Mouse (Mus musculus): Measurements from ENCODE around the gene Hes2.

The Hes2 gene

DNA sequence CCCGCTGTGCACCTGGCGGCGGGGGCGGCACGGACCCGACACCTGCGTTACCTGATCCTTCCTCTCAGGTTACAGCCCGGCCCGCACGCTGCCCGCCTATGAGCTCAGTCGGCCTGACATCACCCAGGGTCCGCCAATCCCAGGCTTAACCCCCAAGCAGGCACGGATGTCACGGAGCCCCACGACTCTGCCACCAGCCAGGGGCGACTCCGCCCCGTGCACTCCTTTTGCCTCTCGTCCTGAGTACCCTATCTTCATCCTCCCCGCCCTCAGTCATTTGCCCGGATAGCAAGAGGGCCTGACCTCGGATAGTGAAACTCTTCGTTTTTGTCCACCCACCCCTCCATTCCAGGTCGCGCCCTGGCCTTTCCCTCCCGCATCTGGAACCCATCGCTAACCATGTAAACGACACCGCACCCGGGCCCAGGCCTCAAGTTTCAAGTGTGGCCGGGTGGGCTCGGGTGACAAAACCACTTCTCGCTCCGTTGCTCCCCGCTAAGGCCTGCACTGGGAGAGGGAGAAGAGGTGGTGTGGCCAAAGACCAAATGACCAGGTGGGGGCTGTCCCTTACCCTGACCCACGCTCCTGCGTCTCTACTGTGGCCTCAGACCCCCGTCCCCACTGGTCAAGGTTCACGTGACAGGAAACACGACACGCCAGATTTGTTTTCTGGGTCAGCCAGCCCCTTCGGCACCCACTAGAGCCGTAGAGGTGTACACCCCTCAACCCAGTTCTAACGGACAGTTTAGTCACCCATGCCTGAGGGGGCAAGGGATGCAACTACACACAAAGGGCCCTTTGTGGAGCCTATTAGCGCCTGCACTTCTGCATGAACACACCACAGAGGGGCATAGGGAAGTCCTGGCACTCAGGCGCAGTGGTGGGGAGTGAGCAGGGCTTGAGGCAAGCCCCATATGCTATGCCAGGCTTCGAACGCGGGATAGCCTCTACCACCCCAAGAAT lies 26.6 kb upstream of the Hes2 start:
- DNase-seq (ENCODE audit: low read depth, low spot score): no peak

DNA sequence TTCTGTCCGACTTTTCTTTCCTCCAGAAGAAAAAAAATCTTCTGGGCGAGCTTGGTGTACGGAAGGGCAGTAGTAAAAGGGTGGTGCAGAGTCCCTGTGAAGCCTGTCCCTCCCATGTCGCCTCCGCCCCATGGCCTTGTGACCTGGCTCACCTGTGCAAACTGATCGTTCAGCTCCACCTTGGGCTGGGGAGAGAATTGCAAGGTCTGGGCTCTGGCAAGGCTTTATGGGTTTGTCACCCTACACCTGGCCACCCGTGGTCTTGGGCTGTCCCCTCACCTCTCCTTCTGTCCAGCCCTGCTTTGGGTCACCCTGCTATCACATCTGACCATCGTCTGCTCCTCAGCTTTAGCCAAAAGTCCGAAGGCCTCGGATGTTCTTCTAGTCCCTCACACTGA lies 25.9 kb upstream of the Hes2 start:
- no peak for DNase-seq (ENCODE audit: low read depth, low spot score)

DNA sequence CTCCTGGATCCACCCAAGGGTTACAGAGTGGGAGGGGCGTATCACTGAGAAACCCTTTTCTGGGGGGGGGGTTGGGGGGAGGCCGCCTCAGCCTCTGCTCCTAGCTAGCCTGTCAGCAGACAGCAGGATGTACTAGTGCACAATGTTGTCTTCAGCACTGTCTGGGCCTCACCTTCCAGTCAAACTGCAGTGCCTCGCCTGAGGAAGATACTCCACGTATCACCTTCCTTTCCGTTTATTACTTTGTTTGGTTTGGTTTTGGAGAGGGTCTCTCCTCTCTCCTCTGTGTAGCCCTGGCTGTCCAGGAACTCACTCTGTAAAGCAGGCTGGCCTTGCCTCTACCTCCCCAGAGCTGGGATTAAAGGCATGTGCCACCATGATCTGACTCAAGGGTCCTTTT lies 25.5 kb upstream of the Hes2 start:
- DNase-seq (ENCODE audit: low read depth, low spot score): no peak

DNA sequence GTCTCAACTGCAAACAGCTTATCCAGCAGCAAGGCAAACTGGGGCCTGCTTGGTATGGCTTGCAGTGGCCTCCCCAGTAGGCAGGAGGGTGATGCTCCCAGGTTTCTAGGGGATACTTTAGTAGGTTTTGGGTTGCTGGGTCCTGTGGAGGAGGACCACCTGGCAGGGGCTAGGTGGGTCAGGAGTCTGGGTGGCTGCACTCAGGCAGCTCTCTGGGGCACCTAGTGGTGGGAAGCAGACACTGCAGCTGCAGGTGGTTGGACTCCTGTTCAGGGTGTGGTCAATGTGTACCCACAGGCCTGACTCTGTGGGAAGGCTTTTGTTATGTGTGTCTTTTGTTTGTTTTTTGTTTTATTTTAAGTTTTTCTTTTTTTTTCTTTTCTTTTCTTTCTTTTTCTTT lies 24.2 kb upstream of the Hes2 start:
- DNase-seq (ENCODE audit: low read depth, low spot score): peak; percentile 71

DNA sequence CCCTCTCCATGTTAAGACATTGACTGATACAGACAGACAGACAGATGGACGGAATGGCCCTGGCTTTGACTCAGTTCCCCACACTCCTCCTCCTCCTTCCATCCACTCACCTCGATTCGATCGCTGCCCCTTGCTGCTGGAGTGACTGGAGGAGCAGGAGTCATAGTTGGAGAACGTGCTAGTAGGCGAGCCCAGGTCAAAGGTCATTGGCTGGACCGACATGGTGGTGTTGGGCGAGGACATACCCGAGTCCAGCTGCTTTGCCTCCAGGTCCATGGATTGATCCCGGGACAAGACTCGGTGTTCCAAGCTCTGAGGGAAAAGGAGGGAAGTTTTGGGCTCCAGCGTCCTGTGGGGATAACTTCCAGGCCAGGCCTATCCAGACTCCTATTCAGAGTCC lies 23.3 kb upstream of the Hes2 start:
- DNase-seq (ENCODE audit: low read depth, low spot score): no peak

DNA sequence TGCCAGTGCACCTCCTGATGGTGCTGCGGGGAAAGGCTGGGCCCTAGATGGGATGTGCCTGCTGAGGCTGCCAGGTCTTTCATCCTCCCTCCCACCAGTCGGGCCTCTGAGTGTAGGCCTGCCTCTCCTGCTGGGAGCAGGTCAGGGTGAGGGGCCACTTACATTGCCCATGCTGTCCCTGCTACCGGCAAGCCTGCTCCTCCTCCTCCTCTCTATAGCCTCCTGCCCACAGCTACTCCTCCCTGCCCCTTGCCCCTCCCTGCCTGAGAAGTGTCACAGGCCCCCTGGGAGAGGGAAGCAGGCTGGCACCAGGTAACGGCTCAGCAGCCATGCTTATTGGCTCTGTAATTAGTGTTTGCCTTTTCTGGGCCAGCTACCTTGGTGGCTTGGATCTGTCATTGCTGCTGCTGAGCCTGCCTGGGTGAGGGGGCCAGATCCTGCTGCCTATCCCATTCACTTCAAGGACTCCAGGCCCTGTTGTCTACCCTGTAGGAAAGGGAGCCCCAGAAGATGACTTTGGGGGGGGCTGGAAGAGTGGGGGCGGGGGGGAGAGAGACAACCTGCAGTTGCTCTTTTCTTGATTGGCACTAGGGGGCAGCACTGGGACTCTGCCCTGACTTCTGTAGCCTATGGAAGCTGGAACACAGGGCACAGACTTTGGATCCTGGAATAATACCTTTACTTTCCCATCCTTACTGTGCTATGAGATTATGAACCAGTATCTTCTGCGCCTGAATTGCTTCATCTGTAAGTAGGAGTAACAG lies 22.4 kb upstream of the Hes2 start:
- DNase-seq (ENCODE audit: low read depth, low spot score): peak; percentile 63

DNA sequence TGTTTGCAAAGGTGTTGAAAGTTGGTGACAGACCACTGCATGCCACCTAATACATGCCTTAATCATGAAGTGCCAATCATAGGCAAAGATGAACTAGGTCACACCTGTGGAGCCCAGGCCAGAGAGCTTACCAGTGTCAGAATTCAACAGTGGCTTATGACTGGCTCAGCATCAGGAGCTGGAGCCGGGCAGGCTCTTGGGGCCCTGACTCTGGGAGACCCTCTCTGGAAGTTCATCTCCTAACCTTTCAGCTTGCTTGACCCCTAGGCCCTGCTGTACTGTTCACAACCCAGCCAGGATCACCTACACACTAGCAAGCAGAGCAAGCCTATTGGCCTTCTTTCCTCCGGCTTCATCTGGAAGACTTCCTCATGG lies 21.8 kb upstream of the Hes2 start:
- DNase-seq (ENCODE audit: low read depth, low spot score): no peak

DNA sequence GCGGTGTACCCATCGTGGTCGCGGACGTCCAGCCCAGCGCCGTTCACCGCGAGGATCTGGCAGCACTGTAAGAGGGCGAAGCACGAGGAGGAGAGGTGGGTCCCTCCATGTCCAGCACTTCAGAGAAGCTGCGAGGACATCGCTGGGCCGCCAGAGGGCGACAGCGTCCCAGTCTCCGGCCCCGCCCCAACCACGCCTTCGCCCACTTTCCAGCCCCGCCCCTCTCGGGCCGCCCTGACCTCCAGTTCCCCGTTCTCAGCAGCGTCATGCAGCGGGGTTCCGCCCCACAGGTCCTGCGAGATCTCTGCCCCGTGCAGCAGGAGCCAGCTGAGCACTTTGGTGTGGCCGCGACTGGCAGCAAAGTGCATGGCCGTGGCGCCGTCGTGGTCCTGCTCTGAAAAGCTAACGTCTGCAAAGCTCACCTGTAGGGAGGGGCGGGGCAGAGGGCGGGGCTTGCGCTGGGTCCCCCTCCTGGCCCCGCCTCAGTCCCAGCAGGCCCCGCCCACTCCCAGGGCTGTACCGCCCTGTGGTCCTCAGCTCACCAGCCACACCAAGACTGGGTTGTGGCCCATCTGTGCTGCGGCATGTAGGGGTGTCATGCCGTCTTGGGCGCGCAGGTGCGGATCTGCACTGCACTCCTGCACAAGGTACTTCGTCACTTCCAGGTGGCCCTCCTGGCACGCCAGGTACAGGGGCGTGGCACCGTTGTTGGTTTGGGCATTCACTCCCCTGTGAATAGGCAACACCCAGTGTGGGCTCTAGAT lies 20.0 kb upstream of the Hes2 start:
- peak; percentile 93 for DNase-seq (ENCODE audit: low read depth, low spot score)

DNA sequence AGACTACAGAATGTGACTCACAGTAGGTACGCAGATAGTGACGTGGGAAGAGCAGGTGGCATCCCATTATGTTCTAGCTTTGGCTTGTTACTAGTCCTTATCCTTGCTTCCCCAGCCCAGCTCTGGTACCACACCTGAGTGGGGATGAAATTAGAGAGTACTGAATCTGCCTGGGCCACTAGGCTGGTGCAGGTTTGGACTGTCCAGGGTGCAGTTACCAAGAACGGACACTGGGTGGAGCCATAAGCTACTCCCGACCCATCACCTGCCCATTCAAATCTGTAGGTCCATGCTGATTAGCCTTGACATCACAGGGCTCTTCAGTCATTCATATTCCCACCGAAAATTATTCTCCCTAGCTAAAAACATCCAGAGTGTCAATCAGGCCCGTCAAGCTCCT lies 18.2 kb upstream of the Hes2 start:
- peak; percentile 74 for DNase-seq (ENCODE audit: low read depth, low spot score)

DNA sequence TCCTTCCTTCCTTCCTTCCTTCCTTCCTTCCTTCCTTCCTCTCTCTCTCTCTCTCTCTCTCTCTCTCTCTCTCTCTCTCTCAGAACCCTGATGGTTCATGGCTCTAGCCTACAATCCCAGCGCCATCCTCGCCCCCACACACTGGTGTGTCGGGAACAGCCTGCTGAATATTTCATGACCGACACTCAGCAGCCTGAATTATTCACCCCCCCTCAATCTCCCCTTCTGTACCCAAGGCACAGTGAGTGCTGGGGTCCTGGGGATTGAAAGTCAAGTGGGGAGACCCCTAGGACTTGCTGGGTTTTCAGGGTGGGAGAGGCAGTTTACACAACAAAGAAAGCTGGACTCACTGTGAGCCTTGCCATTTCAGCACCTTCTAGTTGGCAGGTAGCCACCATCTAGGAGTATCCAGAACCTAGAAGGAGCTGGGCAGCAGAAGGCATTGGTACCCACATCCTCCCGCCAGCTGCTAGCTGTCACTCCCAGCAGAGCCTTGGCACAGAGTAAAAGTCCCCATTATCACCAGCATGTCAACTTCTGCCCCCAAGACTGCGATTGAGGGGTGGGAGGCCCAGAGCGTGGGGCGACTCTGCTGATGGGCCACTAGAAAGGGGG lies 17.0 kb upstream of the Hes2 start:
- DNase-seq (ENCODE audit: low read depth, low spot score): no peak

DNA sequence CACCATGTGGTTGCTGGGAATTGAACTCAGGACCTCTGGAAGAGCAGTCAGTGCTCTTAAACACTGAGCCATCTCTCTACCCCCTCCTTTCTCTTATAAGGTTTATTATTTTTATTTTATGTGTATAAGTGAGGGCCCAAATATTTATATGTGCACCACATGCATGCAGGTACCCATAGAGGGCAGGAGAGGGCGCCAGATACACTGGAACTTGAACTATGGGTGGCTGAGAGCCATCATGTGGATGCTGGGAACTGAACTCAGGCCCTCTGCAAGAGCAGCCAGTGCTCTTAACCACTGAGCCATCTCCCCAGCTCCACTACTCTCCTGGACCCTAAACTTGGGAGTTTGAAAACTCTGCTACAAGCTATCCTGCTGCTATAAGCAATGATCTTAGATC lies 15.0 kb upstream of the Hes2 start:
- DNase-seq (ENCODE audit: low read depth, low spot score): no peak

DNA sequence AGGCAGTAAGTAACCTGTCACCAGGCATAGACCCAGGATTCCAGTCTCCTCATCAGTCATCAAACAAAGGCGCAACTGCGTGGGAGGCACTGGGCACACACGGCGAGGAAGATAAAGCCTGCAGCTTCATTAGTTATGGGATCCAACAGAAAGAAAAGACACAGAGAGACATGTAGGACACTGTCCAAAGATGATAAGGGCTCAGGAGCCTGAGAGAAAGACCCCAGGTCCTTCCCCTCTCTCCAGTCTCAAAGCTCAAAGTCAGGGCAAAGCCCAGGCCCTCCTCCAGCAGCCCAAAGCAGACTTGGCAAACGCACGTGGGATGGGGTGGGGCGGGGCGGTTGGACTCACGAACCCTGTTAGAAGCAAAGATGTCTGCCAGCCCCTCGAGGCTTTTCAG lies 13.2 kb upstream of the Hes2 start:
- DNase-seq (ENCODE audit: low read depth, low spot score): no peak

DNA sequence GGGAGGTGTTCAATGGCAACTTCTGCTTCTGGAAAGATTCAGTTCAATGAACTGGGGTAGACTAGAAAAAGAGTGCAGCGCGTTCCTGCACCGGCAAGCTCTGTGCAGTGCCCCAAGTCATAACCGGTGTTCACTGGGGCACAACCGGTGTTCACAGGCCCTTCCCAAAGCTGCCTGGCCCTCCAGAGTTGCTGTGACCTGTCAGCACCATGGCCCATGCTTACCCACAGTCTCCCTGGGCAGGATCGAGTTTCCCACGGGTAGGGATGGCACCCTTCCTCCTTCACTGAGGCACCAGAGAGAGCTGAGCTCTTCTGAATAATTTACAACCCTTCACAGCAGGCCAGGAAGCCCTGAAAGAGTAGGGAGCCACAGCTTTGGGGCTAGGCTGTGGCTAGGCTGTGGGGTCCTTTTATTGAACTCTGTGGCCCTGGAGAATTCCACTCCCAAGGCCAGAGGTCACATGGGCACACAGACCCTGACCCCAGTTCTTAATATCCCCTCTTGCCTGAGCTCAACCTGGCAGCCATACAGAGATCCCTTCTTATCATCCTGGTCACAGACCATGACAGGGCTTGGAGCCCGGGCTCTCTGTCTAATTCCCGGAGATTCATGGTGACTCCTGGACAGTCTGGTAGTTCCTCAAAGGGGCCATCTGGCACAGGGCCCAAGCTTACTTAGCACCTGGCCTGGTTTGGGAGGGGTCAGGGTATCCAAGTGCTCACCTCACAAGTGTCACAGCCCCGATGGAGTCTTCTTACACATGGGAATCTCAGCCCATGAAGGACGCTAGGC lies 12.4 kb upstream of the Hes2 start:
- DNase-seq (ENCODE audit: low read depth, low spot score): peak; percentile 70

DNA sequence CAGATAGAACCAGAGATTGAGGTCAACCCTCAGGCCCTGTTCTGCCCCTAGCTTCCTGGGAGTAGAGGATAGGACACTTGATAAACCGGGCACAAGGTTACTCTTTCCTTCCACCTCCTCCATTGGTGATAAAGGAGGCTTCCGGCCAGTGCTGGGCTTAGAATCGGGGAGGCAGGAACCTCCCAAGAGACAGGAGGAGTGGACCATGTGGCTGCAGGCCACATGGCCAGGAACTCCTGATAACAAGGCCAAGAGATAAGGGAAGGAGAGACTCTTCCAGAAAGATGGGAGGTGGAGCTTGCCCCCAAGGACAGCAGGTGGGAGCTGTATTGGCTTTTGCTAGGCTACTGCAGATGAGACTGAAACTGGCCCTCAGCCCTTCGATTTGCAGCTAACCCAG lies 8.1 kb upstream of the Hes2 start:
- DNase-seq (ENCODE audit: low read depth, low spot score): no peak

DNA sequence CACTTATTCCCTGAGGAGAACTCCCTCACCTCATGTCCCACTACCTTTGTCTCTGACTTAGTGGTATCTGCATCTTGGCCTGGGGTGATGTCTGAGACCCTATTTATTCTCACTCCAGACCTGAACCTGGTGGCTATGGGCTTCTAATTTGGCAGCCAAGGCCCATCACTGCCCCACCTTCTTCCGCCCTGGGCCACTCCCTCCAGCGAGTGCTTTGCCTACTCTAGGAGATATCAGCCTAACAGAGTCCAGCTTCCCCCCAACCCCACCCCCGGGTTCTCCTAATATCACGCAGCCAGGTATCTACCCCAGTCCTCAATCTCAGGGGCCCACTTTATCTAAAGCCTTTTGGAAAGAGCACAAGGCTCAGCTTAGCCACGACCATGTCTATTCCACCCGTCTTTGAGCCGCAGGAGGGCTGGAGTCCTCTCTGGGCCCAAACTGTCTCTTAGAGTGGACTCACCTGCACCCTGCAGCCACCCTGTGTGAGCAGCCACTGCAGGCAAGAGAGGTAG lies 7.2 kb upstream of the Hes2 start:
- no peak for DNase-seq (ENCODE audit: low read depth, low spot score)

DNA sequence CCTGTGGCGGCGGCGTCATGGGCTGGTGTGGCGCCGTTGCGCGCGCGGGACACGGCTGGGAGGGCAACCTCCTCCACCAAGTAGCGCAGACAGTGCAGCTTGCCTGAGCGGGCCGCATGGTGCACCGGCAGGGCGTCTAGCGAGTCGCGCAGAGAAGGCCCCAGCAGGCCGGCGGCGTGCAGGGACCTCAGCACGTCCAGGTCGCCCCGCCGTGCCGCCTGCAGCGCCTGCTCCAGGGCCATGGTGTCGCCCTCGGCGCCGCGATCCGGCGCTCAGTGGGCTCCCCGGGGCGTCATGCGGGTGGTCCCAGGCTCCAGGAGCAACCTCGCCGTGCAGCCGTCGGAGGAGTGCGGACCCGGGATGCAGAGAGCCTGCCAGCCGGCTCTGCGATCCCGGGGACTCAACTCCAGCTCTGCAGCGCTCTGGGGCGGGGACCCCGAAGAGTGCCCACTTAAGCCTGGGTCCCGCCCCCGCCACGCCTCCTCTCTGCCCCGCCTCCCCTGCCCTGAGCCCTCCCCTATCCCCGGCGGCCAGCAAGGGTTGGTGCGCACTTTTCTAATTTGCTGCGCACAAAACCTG lies 6.6 kb upstream of the Hes2 start, which contains the start of gene Espn:
Gene Espn, minus strand, starts transcription at position 406 of the 579 bp plus-strand sequence.
- peak; percentile 82 for DNase-seq (ENCODE audit: low read depth, low spot score)

DNA sequence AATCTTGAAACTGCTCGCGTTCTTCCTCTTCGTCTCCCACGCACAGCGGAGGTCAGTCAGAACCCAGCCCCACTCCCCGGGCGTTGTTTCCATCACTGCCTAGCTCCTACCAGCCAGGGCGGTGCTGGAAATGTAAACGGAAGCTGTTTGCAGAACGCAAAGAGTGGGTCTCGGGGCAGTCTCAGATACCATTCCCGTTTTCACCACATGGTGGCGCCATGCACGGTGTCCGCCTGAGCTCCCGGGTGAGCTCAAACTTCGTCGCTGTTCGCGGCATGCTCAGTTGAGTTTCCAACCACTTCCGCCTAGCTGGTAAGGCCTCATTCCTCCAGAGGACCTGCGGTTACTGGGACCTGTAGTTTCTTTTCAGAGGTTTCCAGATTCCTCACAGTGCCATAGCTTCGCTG lies 4.9 kb upstream of the Hes2 start:
- DNase-seq (ENCODE audit: low read depth, low spot score): peak; percentile 94

DNA sequence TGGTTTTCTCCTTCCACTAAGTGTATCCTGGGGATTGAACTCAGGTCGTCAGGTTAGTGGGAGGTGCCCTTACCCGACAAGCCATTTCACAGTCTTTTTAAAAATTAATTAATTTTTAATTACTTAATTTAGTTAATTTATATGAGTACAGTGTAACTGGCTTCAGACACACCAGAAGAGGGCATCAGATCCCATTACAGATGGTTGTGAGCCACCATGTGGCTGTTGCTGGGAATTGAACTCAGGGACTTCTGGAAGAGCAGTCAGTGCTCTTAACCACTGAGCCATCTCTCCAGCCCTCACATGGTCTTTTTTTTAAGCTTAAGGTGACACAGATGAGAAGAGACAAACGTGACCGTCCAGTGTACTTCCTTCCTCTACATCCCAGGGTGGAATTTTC lies 3.6 kb upstream of the Hes2 start:
- DNase-seq (ENCODE audit: low read depth, low spot score): no peak

DNA sequence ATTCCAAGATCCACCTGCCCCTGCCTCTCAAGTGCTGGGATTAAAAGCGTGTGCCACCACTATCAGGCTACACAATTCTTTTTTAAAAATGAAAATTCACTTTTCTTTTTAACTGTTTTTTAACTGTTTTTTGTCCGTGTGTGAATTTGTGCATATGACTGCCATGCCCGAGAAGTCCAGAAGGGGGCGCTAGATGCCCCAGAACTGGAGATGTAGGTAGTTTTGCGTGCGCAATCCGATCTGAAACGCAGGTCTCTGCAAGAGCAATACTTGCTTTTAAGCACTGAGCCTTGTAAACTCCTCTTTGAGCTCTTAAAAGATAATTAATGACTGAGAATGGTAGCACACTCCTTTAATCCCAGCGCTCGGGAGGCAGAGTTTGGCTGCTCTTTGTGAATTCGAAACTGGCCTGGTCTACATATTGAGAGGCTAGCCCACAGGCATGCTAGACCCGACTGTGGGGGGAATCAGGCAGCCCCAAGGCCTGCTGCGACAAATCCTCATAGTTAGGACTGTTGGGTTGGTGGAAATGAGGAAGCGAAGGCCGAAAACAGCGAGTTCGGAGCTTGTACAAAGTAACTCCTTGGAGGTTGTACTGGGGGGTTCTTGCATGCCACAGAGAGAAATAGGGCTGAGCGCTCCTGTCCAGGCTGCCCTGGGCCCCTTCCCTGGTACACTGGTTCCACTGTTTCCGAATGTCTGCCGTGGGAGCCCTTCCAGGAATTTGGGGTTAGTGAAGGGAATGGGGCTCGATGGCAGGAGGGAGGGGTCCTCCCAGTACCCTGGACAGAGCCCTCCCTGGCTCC lies 685 bp upstream of the Hes2 start:
- peak; percentile 72 for DNase-seq (ENCODE audit: low read depth, low spot score)
